Mouse (Mus musculus): ENCODE measurements around the gene Tmem63c. TPM values are rescaled to one million over a fixed set of nuclear protein-coding genes. Genes with fewer than 3 reads are reported as not detected.
A peak's percentile ranks its signal among the peaks of the same experiment; 100 is the strongest.

The Tmem63c gene
- polyA plus RNA-seq, 1 experiment, result 39.0 TPM

- no peak overlapping the region for H3K4me3 ChIP-seq (ENCODE audit: insufficient read depth, low read length)
- no peak for TF ChIP-seq POLR2A (IDR thresholded peaks at IDR 0.05; ENCODE audit: extremely low read depth, insufficient read depth, low read length)
- TF ChIP-seq CTCF (IDR thresholded peaks at IDR 0.05; ENCODE audit: extremely low read depth, insufficient read depth, low read length), result no peak
- H3K27ac ChIP-seq (ENCODE audit: insufficient read depth, low read length), result no peak overlapping the region
- 0 out of 2 replicates have a peak, but pooled peaks cover 2% of the 10 kb centered on the region for H3K4me1 ChIP-seq (ENCODE audit: control insufficient read depth, insufficient read depth, low read length)
Observed at GRCm38 (mm10) chr12:87070520-87070919, 49.4 kb downstream of the Tmem63c start.

- TF ChIP-seq CTCF (IDR thresholded peaks at IDR 0.05; ENCODE audit: extremely low read depth, insufficient read depth, low read length) (no peak), POLR2A (IDR thresholded peaks at IDR 0.05; ENCODE audit: extremely low read depth, insufficient read depth, low read length) (no peak)
- Histone ChIP-seq H3K27ac (ENCODE audit: insufficient read depth, low read length) (no peak overlapping the region), H3K4me1 (ENCODE audit: control insufficient read depth, insufficient read depth, low read length) (no peaks in the 10 kb centered on the region), H3K4me3 (ENCODE audit: insufficient read depth, low read length) (no peak overlapping the region)
Observed at GRCm38 (mm10) chr12:87076610-87077009, 55.5 kb downstream of the Tmem63c start.

GRCm38 (mm10) chr12:87082797-87083196, 61.7 kb downstream of the Tmem63c start:
- TF ChIP-seq POLR2A (IDR thresholded peaks at IDR 0.05; ENCODE audit: extremely low read depth, insufficient read depth, low read length) (no peak), CTCF (IDR thresholded peaks at IDR 0.05; ENCODE audit: extremely low read depth, insufficient read depth, low read length) (no peak)
- H3K27ac ChIP-seq (ENCODE audit: insufficient read depth, low read length), result no peak overlapping the region
- H3K4me1 ChIP-seq (ENCODE audit: control insufficient read depth, insufficient read depth, low read length), result no peaks in the 10 kb centered on the region
- H3K4me3 ChIP-seq (ENCODE audit: insufficient read depth, low read length), result no peak overlapping the region

GRCm38 (mm10) chr12:87087236-87087635, 66.1 kb downstream of the Tmem63c start:
- no peaks in the 10 kb centered on the region for H3K4me1 ChIP-seq (ENCODE audit: control insufficient read depth, insufficient read depth, low read length)

GRCm38 (mm10) chr12:87088331-87088730, 67.2 kb downstream of the Tmem63c start:
- no peak overlapping the region for H3K4me3 ChIP-seq (ENCODE audit: insufficient read depth, low read length)
- no peak overlapping the region for H3K27ac ChIP-seq (ENCODE audit: insufficient read depth, low read length)
- TF ChIP-seq POLR2A (IDR thresholded peaks at IDR 0.05; ENCODE audit: extremely low read depth, insufficient read depth, low read length), result no peak
- peak; percentile 56 for TF ChIP-seq CTCF (IDR thresholded peaks at IDR 0.05; ENCODE audit: extremely low read depth, insufficient read depth, low read length)
- peaks cover 2% of the 10 kb centered on the region; the same call in 1 of the 2 replicates for H3K4me1 ChIP-seq (ENCODE audit: control insufficient read depth, insufficient read depth, low read length)

More at GRCm38 (mm10) chr12:87087236-87087635, 66.1 kb downstream of the Tmem63c start:
- TF ChIP-seq POLR2A (IDR thresholded peaks at IDR 0.05; ENCODE audit: extremely low read depth, insufficient read depth, low read length) (no peak), CTCF (IDR thresholded peaks at IDR 0.05; ENCODE audit: extremely low read depth, insufficient read depth, low read length) (no peak)
- Histone ChIP-seq H3K4me3 (ENCODE audit: insufficient read depth, low read length) (no peak overlapping the region), H3K27ac (ENCODE audit: insufficient read depth, low read length) (no peak overlapping the region)

- Histone ChIP-seq H3K4me1 (ENCODE audit: control insufficient read depth, insufficient read depth, low read length) (peaks cover 4% of the 10 kb centered on the region; the same call in 1 of the 2 replicates), H3K27ac (ENCODE audit: insufficient read depth, low read length) (no peak overlapping the region), H3K4me3 (ENCODE audit: insufficient read depth, low read length) (no peak overlapping the region)
- no peak for TF ChIP-seq CTCF (IDR thresholded peaks at IDR 0.05; ENCODE audit: extremely low read depth, insufficient read depth, low read length)
- TF ChIP-seq POLR2A (IDR thresholded peaks at IDR 0.05; ENCODE audit: extremely low read depth, insufficient read depth, low read length), result no peak
Observed at GRCm38 (mm10) chr12:87089255-87089654, 68.1 kb downstream of the Tmem63c start.

GRCm38 (mm10) chr12:87089701-87090100, 68.6 kb downstream of the Tmem63c start:
- Histone ChIP-seq H3K4me3 (ENCODE audit: insufficient read depth, low read length) (no peak overlapping the region), H3K27ac (ENCODE audit: insufficient read depth, low read length) (no peak overlapping the region), H3K4me1 (ENCODE audit: control insufficient read depth, insufficient read depth, low read length) (peaks cover 4% of the 10 kb centered on the region; the same call in 1 of the 2 replicates)
- TF ChIP-seq CTCF (IDR thresholded peaks at IDR 0.05; ENCODE audit: extremely low read depth, insufficient read depth, low read length) (no peak), POLR2A (IDR thresholded peaks at IDR 0.05; ENCODE audit: extremely low read depth, insufficient read depth, low read length) (no peak)

- TF ChIP-seq CTCF (IDR thresholded peaks at IDR 0.05; ENCODE audit: extremely low read depth, insufficient read depth, low read length) (no peak), POLR2A (IDR thresholded peaks at IDR 0.05; ENCODE audit: extremely low read depth, insufficient read depth, low read length) (no peak)
- Histone ChIP-seq H3K27ac (ENCODE audit: insufficient read depth, low read length) (no peak overlapping the region), H3K4me1 (ENCODE audit: control insufficient read depth, insufficient read depth, low read length) (peaks cover 4% of the 10 kb centered on the region; the same call in 1 of the 2 replicates), H3K4me3 (ENCODE audit: insufficient read depth, low read length) (no peak overlapping the region)
Observed at GRCm38 (mm10) chr12:87091916-87092315, 70.8 kb downstream of the Tmem63c start.

- Histone ChIP-seq H3K27ac (ENCODE audit: insufficient read depth, low read length) (no peak overlapping the region), H3K4me3 (ENCODE audit: insufficient read depth, low read length) (no peak overlapping the region), H3K4me1 (ENCODE audit: control insufficient read depth, insufficient read depth, low read length) (peaks cover 4% of the 10 kb centered on the region; the same call in 1 of the 2 replicates)
- TF ChIP-seq POLR2A (IDR thresholded peaks at IDR 0.05; ENCODE audit: extremely low read depth, insufficient read depth, low read length) (no peak), CTCF (IDR thresholded peaks at IDR 0.05; ENCODE audit: extremely low read depth, insufficient read depth, low read length) (no peak)
Observed at GRCm38 (mm10) chr12:87093249-87093648, 72.1 kb downstream of the Tmem63c start.

GRCm38 (mm10) chr12:87093671-87094070, 72.5 kb downstream of the Tmem63c start:
- no peak overlapping the region for H3K4me3 ChIP-seq (ENCODE audit: insufficient read depth, low read length)
- TF ChIP-seq CTCF (IDR thresholded peaks at IDR 0.05; ENCODE audit: extremely low read depth, insufficient read depth, low read length) (no peak), POLR2A (IDR thresholded peaks at IDR 0.05; ENCODE audit: extremely low read depth, insufficient read depth, low read length) (no peak)
- H3K4me1 ChIP-seq (ENCODE audit: control insufficient read depth, insufficient read depth, low read length), result peaks cover 4% of the 10 kb centered on the region; the same call in 1 of the 2 replicates
- no peak overlapping the region for H3K27ac ChIP-seq (ENCODE audit: insufficient read depth, low read length)
